Mouse (Mus musculus): ENCODE data around the gene Adam15.

GRCm38 (mm10) chr3:89346815-89347540, 2.8 kb downstream of the Adam15 start:
- TF ChIP-seq CTCF (IDR thresholded peaks at IDR 0.05; ENCODE audit: low read depth) = no peak
- no peak for TF ChIP-seq EP300 (IDR thresholded peaks at IDR 0.05; ENCODE audit: low read depth)

Measured in liver, postnatal 0 days (tissue).